Mouse (Mus musculus): Measurements from ENCODE around the gene Taf6.
A peak's percentile ranks its signal among the peaks of the same experiment; 100 is the strongest.

Gene Taf6

DNA sequence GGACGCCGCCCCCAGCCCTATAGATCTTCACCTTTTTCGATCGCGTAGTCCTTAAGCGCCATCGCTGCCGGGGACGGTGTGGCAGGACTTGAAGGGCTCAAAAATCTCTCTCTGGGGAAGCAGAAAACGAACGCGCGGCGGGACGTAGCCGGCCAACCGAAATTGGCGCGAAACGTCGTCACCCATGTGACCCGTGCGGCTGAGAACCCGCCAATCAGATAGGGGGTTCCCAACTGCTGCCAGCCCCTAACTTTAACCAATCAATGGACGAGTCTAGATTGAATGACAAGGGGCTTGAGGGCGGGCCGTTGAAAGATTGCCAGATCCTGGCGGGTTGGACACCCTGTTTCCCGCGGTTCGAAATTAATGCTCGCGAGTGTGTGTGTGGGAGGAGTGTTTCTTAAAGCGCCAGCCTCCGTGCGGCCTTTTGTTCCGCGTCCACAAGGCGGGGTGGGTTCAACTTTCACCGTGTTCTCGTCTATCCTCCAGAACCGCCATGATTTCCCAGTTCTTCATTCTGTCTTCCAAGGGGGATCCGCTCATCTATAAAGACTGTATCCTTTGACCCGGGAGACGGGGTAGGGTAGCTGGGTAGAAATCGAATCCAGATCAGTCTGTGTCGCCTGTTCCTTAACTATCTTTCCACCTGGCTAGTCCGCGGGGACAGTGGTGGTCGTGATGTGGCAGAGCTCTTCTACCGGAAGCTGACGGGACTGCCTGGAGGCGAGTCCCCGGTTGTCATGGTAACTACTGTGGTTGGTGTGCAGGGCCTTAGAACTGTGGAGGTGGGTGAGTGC lies 15.4 kb downstream of the Taf6 start, which contains the start of the genes Ap4m1 and Mcm7:
Ap4m1 (plus strand) TSS at position 308 of the 797 bp plus-strand sequence.
Mcm7 (minus strand) TSS at position 728 of the 797 bp plus-strand sequence.
- peak; percentile 100 for DNase-seq (ENCODE audit: low read depth, low spot score)

DNA sequence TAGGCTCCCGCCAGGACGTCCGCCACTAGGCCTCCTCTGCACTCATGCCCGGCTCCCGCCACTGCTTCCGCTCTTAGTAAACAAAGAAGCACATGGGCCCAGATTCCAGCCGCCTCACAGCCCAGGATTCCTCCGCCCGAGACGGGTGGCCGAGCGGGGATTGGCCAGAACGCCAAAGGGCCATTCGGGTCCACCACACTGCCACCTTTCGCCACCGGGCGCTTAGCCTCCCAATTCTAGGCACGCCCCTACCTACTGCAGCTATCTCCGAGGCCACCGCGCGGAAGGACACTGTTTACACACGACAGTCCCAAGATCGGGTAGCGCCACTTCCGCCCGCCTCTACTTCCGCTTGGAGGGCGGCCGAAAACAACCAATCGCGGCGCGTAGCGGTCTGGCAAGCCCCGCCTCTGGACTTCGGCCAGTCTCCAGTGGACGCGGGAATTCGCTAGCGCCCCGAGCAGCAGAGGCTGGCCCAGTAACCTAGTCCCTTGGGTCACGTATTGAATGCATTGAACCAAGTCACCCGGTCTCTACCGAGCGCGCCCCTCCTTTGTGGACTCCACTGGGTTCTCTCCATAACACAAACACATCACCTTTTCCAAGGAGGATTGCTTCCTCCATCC lies 16.2 kb downstream of the Taf6 start:
- peak; percentile 98 for DNase-seq (ENCODE audit: low read depth, low spot score)

DNA sequence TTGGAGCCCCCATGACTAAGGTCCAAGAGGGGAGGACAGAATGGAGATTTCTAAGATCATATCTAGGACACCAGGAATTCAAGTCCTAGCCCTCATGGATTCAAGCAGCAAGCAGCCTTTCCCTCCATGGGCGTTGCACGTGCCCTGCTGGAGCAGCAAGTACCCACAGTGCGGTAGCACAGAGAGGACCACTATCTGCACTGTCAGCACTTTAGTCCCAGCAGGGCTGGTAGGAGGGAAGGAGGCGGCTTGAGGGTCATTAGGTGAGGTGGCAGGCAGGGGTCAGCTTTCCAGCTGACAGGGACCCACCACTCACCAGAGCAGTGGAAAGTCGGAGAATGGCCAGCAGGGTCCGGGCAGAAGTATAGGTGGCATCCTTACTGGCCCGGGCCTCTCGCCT lies 21.7 kb downstream of the Taf6 start:
- no peak for DNase-seq (ENCODE audit: low read depth, low spot score)

DNA sequence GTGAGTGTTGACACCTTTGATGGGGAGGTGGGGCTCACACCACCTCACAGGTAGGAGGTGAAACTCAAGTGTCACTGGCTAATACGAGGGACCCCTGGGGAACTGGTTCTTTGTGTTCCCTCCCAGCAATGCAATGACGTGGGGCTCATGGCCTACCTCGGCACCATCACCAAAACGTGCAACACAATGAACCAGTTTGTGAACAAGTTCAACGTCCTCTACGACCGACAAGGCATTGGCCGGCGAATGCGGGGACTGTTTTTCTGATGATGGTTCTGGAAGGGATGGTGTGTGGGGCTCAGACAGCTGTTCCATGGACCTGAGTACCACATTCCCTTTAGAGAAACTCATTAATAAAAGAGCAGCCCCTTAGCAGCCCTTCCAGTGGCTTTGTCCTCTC lies 23.6 kb downstream of the Taf6 start:
- no peak for DNase-seq (ENCODE audit: low read depth, low spot score)

DNA sequence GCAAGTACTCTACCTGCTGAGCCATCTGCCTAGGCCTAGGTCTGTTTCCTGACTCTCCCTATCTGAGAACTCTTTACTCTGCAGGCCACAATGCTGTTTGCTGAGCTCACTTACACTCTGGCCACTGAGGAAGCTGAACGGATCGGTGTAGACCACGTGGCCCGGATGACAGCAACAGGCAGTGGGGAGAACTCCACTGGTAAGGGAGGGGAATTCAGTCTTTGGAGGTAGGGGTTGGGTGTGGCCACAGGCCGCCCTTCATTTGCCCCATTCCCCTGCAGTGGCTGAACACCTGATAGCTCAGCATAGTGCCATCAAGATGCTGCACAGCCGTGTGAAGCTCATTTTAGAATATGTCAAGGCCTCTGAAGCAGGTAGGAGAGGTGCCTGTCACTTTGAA lies 24.2 kb downstream of the Taf6 start:
- no peak for DNase-seq (ENCODE audit: low read depth, low spot score)

DNA sequence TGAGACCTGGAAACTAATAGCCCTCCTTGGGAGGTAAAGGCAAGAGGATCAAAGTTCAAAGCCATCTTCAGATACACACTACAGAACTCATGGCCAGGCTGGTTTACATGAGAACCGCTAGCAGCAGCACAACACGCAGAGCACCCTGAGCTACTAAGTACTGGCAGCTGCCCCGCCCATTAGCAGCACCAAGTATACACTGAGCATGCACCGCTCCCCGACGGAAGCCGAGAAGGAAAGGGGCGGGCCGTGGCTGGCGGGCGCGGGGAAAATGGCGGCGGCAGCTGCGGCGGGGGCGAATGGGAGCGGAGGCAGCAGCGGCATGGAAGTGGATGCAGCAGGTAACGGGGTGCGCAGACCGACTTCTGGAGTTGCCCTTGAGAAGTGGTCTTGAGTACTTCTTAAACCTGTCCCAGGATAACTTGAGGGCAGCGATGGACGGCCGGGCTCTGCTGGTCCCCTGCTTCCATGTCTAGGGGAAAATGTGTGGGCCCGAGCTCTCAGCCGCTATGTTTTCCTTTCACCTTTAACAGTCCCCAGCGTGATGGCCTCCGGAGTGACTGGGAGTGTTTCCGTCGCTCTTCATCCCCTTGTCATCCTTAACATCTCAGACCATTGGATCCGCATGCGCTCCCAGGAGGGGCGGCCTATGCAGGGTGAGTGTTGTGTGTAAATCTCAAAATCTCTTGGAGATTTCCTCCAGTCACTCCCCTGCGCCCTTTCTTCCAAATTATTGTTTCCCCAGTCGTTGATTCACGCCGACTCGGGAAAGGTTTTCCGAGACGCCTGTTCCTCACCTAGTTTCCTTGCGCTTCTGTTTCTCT lies 26.2 kb downstream of the Taf6 start, which contains the start of gene Cops6:
Cops6 (plus strand) TSS at position 230 of the 824 bp plus-strand sequence.
- DNase-seq (ENCODE audit: low read depth, low spot score) = peak; percentile 96

DNA sequence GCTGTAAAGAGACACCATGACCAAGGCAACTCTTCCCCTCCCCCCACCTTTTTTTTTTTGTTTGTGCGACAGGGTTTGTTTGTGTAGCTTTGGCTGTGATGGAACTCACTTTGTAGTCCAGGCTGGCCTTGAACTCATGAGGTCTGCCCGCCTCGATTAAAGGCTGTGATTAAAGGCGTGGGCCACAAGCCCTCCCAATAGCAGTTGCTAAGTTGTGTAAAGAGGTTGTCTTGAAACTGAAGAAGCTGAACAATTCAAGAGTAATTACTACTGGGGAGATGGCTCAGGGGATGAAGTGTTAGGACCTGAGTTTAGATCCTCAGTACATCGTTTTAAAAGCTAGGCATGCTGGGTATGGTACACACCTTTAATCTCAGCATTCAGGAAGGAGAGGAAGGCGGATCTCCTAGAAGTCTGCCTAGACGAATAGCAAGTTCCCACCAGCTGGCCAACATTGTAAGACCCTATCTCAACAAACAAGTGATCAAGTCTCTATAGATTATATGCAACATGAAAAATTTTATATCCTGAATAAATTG lies 27.0 kb downstream of the Taf6 start:
- no peak for DNase-seq (ENCODE audit: low read depth, low spot score)

DNA sequence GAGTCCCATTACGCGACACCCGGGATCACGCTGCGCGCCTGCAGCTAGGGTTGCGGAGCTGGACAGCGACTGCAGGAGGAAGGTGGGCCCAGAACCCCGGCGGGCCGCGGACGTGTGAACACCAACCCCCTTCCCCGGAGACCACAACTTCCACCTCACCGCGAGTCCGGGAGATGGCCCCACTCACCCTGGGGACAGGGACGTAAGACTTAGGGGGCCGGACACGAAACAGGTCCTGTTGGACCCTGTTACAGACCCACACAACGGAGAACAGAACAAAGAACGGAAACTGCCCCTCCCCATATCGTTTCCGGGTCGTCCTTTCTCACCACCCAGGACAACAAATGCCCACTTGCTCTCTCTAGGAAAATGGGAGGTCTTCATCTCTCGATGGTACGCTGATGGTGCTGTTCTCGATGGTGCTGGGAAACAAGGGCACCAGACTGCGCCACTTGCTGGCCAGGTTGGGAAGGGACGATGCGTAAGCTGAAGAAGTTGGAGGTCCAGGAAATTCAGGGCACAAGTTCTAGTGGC lies 31.7 kb downstream of the Taf6 start, which contains the start of gene Zfp113:
Zfp113 (minus strand) TSS at position 302 of the 534 bp plus-strand sequence.
- DNase-seq (ENCODE audit: low read depth, low spot score) = peak; percentile 100

DNA sequence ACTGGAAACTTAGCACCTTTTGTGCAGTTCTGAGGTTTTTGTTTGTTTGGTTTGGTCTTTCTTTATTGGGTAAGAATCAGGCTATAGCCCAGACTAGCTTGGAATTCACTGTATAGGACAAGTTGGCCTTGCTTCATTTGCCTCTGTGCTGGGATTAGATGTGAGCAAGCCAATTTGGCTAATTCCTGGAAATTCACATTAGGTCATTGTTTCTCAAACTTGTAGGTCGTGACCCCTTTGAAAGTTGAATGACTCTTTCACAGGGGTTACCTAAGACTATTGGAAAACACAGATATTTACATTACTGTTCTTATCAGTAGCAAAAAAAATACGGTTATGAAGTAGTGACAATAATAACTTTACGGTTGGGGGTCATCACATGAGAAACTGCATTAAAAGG lies 32.9 kb downstream of the Taf6 start:
- no peak for DNase-seq (ENCODE audit: low read depth, low spot score)

DNA sequence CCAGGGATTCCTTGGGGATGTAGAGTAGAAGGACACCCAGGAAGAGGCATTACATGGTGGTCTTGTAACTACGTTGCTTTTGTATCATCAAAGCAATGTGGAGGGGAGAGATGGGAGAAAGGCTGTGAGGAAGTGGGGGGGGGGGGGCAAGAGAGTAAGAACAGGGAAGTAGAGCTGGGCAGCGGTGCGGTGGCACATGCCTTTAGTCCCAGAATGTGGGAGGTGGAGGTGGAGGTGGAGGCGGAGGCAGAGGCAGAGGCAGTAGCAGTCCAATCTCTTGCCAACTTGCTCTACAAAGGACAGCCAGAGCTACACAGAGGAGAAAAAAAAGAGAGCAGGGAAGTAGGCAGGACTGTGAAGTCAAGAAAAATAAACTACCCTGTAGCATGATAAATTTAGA lies 48.7 kb downstream of the Taf6 start:
- no peak for DNase-seq (ENCODE audit: low read depth, low spot score)

DNA sequence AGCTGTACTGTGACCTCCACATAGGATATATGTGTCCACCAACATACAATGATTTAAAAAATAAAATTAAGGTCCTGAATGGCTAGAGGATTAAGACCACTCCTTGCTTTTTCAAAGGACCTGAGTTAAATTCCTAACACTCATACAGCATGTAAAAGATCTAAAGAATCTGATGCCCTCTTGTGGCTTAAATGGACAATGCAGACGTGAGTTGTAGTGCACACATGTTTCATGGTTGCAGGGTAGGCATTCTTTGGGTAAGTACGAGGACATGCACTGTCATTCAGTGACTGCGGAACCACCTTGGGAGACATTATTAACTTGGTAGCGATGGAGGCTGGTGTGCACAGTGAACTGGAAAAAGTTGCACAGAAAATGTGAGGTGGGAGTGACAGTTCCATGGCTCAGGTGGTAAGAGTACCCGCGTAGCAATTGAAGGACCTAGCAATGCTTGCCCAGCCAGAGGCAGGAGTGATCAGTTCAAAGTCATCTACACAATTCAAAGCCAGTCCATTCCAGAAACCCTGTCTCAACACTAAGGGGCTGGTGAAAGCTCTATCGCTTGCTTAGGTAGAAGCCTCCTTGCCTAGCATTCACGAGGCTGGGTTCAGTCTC lies 49.2 kb downstream of the Taf6 start:
- peak; percentile 86 for DNase-seq (ENCODE audit: low read depth, low spot score)

DNA sequence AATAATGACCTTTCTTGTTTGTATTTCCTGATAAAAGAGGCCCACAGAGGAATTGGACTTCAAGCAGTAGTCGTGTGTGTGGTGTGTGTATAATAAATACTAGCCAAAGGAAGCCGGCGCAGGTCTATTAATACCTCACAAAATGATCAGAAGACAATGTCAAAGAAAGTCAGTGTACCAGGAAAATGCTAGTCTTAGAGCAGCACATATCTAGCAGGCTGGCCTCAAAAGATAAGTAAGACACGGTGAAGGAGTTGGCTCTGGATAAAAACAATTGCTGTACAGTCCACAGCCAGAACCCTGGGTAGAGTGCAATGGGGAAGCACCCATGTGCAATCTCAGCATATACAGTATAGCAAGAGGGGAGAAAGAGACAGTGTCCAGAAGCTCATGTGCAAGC lies 50.0 kb downstream of the Taf6 start:
- DNase-seq (ENCODE audit: low read depth, low spot score) = no peak

DNA sequence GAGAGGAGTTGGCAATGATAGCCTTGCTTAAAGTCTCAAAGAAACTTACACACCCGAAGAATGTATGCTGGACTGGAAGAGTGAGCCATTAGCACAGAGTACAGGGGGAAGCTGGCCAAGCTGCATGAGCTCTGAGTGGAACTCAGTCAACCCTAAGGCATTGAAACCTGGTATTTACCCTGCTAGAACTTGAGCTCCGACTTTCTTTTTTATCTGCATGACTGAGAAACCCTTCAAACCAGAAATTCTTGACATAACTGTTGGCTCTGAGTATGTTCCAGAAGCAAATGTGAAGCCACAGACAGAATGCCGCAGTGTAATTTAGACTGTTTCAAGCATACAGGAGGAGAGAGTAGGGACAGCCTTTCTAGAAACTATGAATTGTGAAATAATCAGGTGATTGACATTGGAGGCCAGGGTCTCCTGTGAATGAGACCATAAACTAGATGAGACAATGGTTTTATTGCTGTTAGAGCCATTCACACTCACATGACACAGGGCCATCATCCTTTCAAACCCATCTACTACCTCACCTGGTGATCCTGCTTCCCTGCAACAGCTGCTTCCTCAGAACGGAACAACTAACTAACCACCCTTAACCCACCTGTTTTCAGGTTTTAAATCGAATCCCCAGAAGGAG lies 54.7 kb downstream of the Taf6 start:
- DNase-seq (ENCODE audit: low read depth, low spot score) = no peak
